Mouse (Mus musculus) neutrophil, adult 59 days (primary cell): ENCODE results near the gene Mettl7a1. TPM values are rescaled to one million over a fixed set of nuclear protein-coding genes. Genes with fewer than 3 reads are reported as not detected.

ENCODE experiments used
- total RNA-seq, 2 experiments: library from RNA; stranded (reverse); gene quantifications; 1 replicate in 1 of 2; 2 replicates in 1 of 2; pipeline ENCODE4 v1.2.4; 2023

Mettl7a1 gene
- 10 to 100 TPM; 28.2 to 32.5 TPM for total RNA-seq

DNA sequence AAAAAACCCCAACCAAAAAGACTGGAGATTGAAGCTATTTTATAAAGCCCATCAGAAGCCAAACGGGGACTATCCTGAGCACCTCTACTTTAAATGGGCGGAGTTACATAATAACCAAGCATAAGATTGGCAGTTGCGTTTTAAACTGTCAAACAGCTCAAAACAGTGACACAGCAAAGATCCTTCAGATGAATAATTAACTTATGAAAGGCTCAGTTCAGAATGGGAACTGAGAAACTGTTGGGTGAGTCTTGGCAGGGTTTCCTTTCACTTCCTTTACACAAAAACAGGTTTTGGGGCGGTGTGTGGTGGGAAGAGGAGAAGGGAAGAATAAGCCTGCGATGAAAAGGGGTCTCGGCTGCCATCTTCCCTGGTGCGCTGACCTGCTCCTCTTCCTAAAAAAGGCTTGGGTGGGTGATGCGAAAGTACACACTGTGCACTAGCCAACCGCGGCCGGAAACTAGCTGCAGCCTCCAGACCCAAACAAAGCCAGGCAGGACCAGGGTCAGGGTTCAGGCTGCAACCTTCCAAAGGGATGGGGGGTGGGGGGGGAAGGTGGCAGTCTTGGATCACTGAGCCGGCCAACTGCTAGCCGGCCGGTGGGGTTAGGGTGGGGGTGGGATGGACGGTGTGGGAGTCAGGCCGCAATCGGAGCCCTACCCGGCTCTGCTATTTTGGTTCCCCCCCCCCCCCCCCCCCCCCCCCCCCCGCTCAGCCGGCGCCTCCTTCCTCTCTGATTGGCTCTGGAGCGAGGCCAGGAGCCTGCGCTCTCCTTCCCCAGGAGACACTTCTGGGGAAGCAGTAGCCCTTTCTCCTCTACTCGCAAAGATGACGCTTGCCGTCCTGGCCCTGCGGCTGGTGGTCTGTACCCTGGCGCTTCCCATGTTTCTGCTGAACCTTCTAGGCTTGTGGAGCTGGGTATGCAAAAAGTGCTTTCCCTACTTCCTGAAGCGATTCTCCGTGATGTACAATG, at the start of gene Mettl7a1:
Gene Mettl7a1 (plus strand): TSS at position 122 of the 973 bp plus-strand sequence.

DNA sequence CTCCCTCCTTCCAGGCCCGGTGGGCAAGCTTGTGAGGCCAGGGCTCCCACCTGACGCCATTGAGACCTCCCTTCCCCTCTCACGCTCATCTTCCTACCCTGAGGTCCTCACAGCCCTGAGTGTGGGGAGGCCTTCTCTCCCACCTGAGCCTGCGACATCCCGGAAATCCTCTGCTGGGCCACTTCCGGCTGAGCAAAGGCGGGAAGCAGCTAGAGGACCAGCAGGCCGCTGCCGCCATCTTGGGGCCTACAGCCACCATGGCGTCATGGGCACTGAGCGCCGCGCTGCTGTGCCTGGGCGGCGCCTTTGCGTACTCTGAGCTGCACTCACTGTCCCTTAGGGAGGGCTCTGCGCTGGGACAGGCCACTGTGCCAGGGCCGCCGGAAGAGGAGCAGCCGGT, 23.3 kb upstream of the Mettl7a1 start, which contains the start of gene Tmprss12:
Gene Tmprss12 (plus strand): TSS at position 212 of the 400 bp plus-strand sequence.

DNA sequence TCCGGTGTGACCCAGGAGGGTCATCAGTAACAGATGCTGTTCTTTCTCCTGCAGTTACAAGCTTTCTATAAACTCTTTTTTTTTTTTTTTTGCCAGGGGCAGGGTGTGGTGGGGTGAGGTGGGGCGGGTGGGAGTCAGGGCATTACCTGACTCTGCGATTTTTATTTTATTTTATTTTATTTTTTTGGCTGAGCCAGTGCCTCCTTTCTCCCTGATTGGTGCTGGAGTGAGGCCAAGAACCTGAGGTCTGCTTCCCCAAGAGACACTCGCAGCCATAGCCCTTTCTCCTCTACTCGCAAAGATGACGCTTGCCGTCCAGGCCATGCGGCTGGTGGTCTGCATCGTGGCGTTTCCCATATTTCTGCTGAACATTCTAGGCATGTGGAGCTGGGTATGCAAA, 30.7 kb downstream of the Mettl7a1 start, which contains the start of gene Mettl7a3:
Gene Mettl7a3 (plus strand): TSS at position 301 of the 400 bp plus-strand sequence.

DNA sequence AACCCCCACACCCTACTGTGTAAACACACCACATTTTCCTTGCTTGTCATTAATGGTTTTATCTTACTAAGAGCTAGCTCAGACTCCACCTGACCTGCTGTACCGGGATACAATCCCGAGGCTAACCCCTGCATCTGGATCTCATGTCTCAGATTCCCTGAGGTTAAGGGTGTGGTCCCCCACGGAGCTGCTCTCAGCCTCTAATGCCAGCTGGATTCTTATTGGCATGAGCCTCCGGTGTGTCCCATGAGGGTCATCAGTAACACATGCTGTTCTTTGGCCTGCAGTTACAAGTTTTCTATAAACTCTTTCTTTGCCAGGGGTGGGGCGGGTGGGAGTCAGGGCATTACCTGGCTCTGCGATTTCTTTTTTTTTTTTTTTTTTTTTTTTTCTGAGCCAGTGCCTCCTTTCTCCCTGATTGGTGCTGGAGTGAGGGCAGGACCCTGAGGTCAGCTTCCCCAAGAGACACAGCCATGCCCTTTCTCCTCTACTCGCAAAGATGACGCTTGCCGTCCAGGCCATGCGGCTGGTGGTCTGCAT, 48.8 kb downstream of the Mettl7a1 start, which contains the start of the genes Methig1 and Mettl7a2:
Gene Methig1 (plus strand): TSS at position 439 of the 540 bp plus-strand sequence.
Gene Mettl7a2 (plus strand): TSS at position 490 of the 540 bp plus-strand sequence.

DNA sequence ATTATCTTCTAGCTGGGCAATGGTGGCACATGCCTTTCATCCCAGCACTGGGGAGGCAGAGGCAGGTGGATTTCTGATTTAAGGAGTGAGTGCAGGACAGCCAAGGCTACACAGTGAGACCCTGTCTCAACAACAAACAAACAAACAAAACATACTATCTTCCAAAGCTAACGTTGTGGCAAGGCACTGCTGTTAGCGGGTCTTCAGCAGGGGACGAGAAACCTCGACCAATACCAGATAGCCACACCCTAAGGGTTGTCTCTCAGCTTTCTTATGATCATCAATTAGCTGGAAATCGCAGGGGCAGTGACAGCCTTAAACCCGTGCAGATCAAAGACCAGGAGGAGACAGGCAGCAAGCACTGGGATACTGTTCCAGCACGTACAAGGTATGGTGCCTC, 60.3 kb downstream of the Mettl7a1 start, which contains the start of gene Higd1c:
Gene Higd1c (plus strand): TSS at position 301 of the 400 bp plus-strand sequence.

Other genes with a start within 250 kb of the Mettl7a1 start
- gene Atf1, start 76.3 kb upstream of the Mettl7a1 start, total RNA-seq, result 100 to 1,000 TPM in 1 of 2 experiments, 10 to 100 TPM in 1; 91.5 to 104 TPM
- not detected for gene Tmprss12, start 23.3 kb upstream of the Mettl7a1 start, total RNA-seq
- under 1 TPM in 1 of 2 experiments, not detected in 1; 0.26 TPM for gene Mettl7a3, start 30.8 kb downstream of the Mettl7a1 start, total RNA-seq
- not detected for gene Methig1, start 49.0 kb downstream of the Mettl7a1 start, total RNA-seq
- under 1 TPM; 0.40 to 0.79 TPM for gene Mettl7a2, start 49.1 kb downstream of the Mettl7a1 start, total RNA-seq
- not detected for gene Higd1c, start 60.4 kb downstream of the Mettl7a1 start, total RNA-seq
- gene Gm5475, start 118.0 kb downstream of the Mettl7a1 start, total RNA-seq, result not detected
- 10 to 100 TPM in 1 of 2 experiments, 1 to 10 TPM in 1; 7.0 to 15.2 TPM for gene Slc11a2, start 120.9 kb downstream of the Mettl7a1 start, total RNA-seq
- 10 to 100 TPM; 12.0 to 13.5 TPM for gene Letmd1, start 164.9 kb downstream of the Mettl7a1 start, total RNA-seq
- 1 to 10 TPM in 1 of 2 experiments, under 1 TPM in 1; 0.51 to 1.2 TPM for gene Csrnp2, start 191.3 kb downstream of the Mettl7a1 start, total RNA-seq
- gene Tfcp2, start 247.9 kb downstream of the Mettl7a1 start, total RNA-seq, result 1 to 10 TPM; 2.3 to 2.8 TPM